Mouse (Mus musculus) heart, postnatal 14 days (tissue): ENCODE measurements around the gene Scaper. TPM values are rescaled to one million over a fixed set of nuclear protein-coding genes. Genes with fewer than 3 reads are reported as not detected.

ENCODE experiments used
- DNase-seq, 2 experiments: peaks; one replicate each; pipeline ENCODE4 v3.0.0; 2021 to 2022
- intact Hi-C: fragments of 180-260 bp; cut with DNase I; formaldehyde crosslinking; loops from one replicate; pipeline ENCODE4 v1.15.1; 2025
- long read RNA-seq, 2 experiments: library from polyadenylated mRNA; stranded (forward); transcript quantifications; one replicate each; pipeline ENCODE4 v2.0.0; 2021
- total RNA-seq, 2 experiments: library from RNA; stranded (reverse); gene quantifications; 2 replicates each; pipeline ENCODE4 v1.2.3; 2021

The Scaper gene
- 10 to 100 TPM; 16.5 to 16.9 TPM for total RNA-seq
- long read RNA-seq, experiment 1, full-length matches to known transcripts = 7 of 11 reads
- long read RNA-seq, experiment 1, partial matches to known transcripts = 3 of 11 reads
- long read RNA-seq, experiment 1, other reads (novel, unspliced or antisense) = 1 of 11 reads
- long read RNA-seq, experiment 2, full-length matches to known transcripts = 5 of 12 reads
- long read RNA-seq, experiment 2, partial matches to known transcripts = 3 of 12 reads
- long read RNA-seq, experiment 2, other reads (novel, unspliced or antisense) = 4 of 12 reads

- intact Hi-C loops = no loop called here
- DNase-seq = peak; percentile 91
Measured at GRCm38 (mm10) chr9:55937664-55938617, at the start of gene Scaper. Gene Scaper (minus strand): TSS chr9:55938119.

- intact Hi-C loops = no loop called here
- peak; percentile 47 to 50 for DNase-seq
Measured at GRCm38 (mm10) chr9:55946819-55947218, 8.9 kb upstream of the Scaper start.

GRCm38 (mm10) chr9:55941356-55941755, 3.4 kb upstream of the Scaper start:
- intact Hi-C loops = loop anchor here (5.0 kb wide), 1 partner anchor 101 kb away; the partner anchor contains the start of gene Rcn2
- no peak for DNase-seq

- DNase-seq = no peak
- intact Hi-C loops = no loop called here
Measured at GRCm38 (mm10) chr9:55938618-55938985, 683 bp upstream of the Scaper start.

GRCm38 (mm10) chr9:55937224-55937663, 675 bp downstream of the Scaper start:
- intact Hi-C loops = no loop called here
- peak in 1 of 2 experiments; percentile 6 for DNase-seq

- intact Hi-C loops = no loop called here
- DNase-seq = no peak
Measured at GRCm38 (mm10) chr9:55932482-55932881, 5.4 kb downstream of the Scaper start.

GRCm38 (mm10) chr9:55918579-55918978, 19.3 kb downstream of the Scaper start:
- intact Hi-C loops = loop anchor here (2.0 kb wide), 1 partner anchor 490 kb away; no protein-coding TSS in a partner anchor
- no peak for DNase-seq

- intact Hi-C loops = no loop called here
- DNase-seq = no peak
Measured at GRCm38 (mm10) chr9:55916751-55917150, 21.2 kb downstream of the Scaper start.

- intact Hi-C loops = no loop called here
- DNase-seq = no peak
Measured at GRCm38 (mm10) chr9:55911481-55911880, 26.4 kb downstream of the Scaper start.

GRCm38 (mm10) chr9:55902964-55903363, 35.0 kb downstream of the Scaper start:
- no peak for DNase-seq
- intact Hi-C loops = no loop called here

GRCm38 (mm10) chr9:55901588-55901987, 36.3 kb downstream of the Scaper start:
- intact Hi-C loops = no loop called here
- DNase-seq = no peak

GRCm38 (mm10) chr9:55900531-55900930, 37.4 kb downstream of the Scaper start:
- intact Hi-C loops = no loop called here
- no peak for DNase-seq

- intact Hi-C loops = no loop called here
- no peak for DNase-seq
Measured at GRCm38 (mm10) chr9:55878066-55878465, 59.9 kb downstream of the Scaper start.

GRCm38 (mm10) chr9:55789442-55789841, 148.5 kb downstream of the Scaper start:
- DNase-seq = no peak
- intact Hi-C loops = no loop called here

GRCm38 (mm10) chr9:55712016-55712415, 225.9 kb downstream of the Scaper start:
- DNase-seq = no peak
- intact Hi-C loops = no loop called here

GRCm38 (mm10) chr9:55710553-55710952, 227.4 kb downstream of the Scaper start:
- intact Hi-C loops = no loop called here
- DNase-seq = no peak

GRCm38 (mm10) chr9:55706603-55707002, 231.3 kb downstream of the Scaper start:
- no peak for DNase-seq
- intact Hi-C loops = no loop called here

- no peak for DNase-seq
Measured at GRCm38 (mm10) chr9:55695307-55695706, 242.6 kb downstream of the Scaper start.

GRCm38 (mm10) chr9:55677099-55677498, 260.8 kb downstream of the Scaper start:
- DNase-seq = no peak
- intact Hi-C loops = no loop called here

More at GRCm38 (mm10) chr9:55695307-55695706, 242.6 kb downstream of the Scaper start:
- intact Hi-C loops = no loop called here

GRCm38 (mm10) chr9:55646444-55646843, 291.5 kb downstream of the Scaper start:
- intact Hi-C loops = no loop called here
- DNase-seq = no peak

- intact Hi-C loops = no loop called here
Measured at GRCm38 (mm10) chr9:55626990-55627389, 310.9 kb downstream of the Scaper start.

More at GRCm38 (mm10) chr9:55626990-55627389, 310.9 kb downstream of the Scaper start:
- no peak for DNase-seq
